Mouse (Mus musculus) CH12.LX (cell line): ENCODE results near the gene Lat2. TPM values are rescaled to one million over a fixed set of nuclear protein-coding genes. Genes with fewer than 3 reads are reported as not detected.

Experiments used
- DNase-seq: peaks from one replicate; pipeline ENCODE4 v3.0.0-alpha.2; 2013; ENCODE audit errors: extremely low read depth
- H3K27ac ChIP-seq: 2 replicates; pipeline ENCODE4 v1.5.1; 2012; ENCODE audit warnings: low read depth, mild to moderate bottlenecking, control low read depth, moderate library complexity; ENCODE audit not compliant: insufficient read depth
- H3K27me3 ChIP-seq: replicated peaks from 2 replicates; pipeline ENCODE3; 2012; ENCODE audit warnings: inconsistent platforms
- H3K36me3 ChIP-seq, 2 experiments: replicated peaks in 1 of 2; 2 replicates each; pipeline versions ENCODE3 to v1.6.1; 2012; ENCODE audit warnings: inconsistent platforms in 1 of 2, low read length in 1 of 2, mild to moderate bottlenecking in 1 of 2, mixed read lengths in 1 of 2, moderate library complexity in 1 of 2; ENCODE audit not compliant: control insufficient read depth in 1 of 2, insufficient read depth in 1 of 2
- H3K4me1 ChIP-seq, 2 experiments: 2 replicates each; pipeline ENCODE4 v1.6.1; 2012; ENCODE audit warnings: inconsistent platforms in 1 of 2, moderate library complexity in 1 of 2; ENCODE audit not compliant: insufficient read depth in 2 of 2, control insufficient read depth in 1 of 2
- H3K4me2 ChIP-seq: 2 replicates; pipeline ENCODE4 v1.6.1; 2012; ENCODE audit warnings: low read depth, mild to moderate bottlenecking, control low read depth; ENCODE audit not compliant: poor library complexity, insufficient read depth, severe bottlenecking
- H3K4me3 ChIP-seq, 3 experiments: fragments of 150-350 bp in 1 of 3; sonication (generic) in 1 of 3; replicated peaks in 1 of 3; 2 replicates each; pipeline versions ENCODE3 to v1.5.1; 2011 to 2012; ENCODE audit warnings: low read depth in 2 of 3, low read length in 2 of 3, mild to moderate bottlenecking in 2 of 3, moderate library complexity in 2 of 3, control low read depth in 1 of 3, improper control_type of control experiment in 1 of 3, inconsistent platforms in 1 of 3, mixed read lengths in 1 of 3; ENCODE audit not compliant: poor library complexity in 1 of 3
- H3K79me2 ChIP-seq: replicated peaks from 2 replicates; pipeline ENCODE4 v1.6.1; 2012; ENCODE audit warnings: mild to moderate bottlenecking, moderate library complexity; ENCODE audit not compliant: control insufficient read depth, poor library complexity, insufficient read depth, severe bottlenecking; ENCODE audit errors: extremely low read depth
- H3K9ac ChIP-seq: 2 replicates; pipeline ENCODE4 v1.6.1; 2012; ENCODE audit warnings: low read depth, mild to moderate bottlenecking, control low read depth, moderate library complexity; ENCODE audit not compliant: insufficient read depth
- H3K9me3 ChIP-seq: replicated peaks from 2 replicates; pipeline ENCODE3; 2012; ENCODE audit warnings: low read length, inconsistent platforms, mixed read lengths
- CHD1 ChIP-seq: IDR thresholded peaks from 2 replicates; pipeline ENCODE4 v1.6.1; 2012; ENCODE audit warnings: low read depth, low read length, improper control_type of control experiment, inconsistent platforms
- CTCF ChIP-seq, 2 experiments: IDR thresholded peaks in 1 of 2; conservative IDR thresholded peaks in 1 of 2; 2 replicates each; pipeline ENCODE4 v1.5.1; 2011 to 2012; ENCODE audit warnings: low read depth in 2 of 2, low read length in 2 of 2, improper control_type of control experiment in 1 of 2, inconsistent platforms in 1 of 2, mild to moderate bottlenecking in 1 of 2, moderate library complexity in 1 of 2
- E2F4 ChIP-seq: IDR thresholded peaks from 2 replicates; pipeline ENCODE4 v1.6.1; 2011; ENCODE audit warnings: low read depth, low read length, improper control_type of control experiment; ENCODE audit not compliant: insufficient replicate concordance
- ELF1 ChIP-seq: IDR thresholded peaks from 2 replicates; pipeline ENCODE4 v1.6.1; 2014; ENCODE audit warnings: low read depth, mild to moderate bottlenecking, inconsistent platforms, low read length, improper control_type of control experiment
- EP300 ChIP-seq: IDR thresholded peaks from 2 replicates; pipeline ENCODE4 v1.6.1; 2011; ENCODE audit warnings: low read length, improper control_type of control experiment
- HCFC1 ChIP-seq: IDR thresholded peaks from 2 replicates; pipeline ENCODE4 v1.6.1; 2012; ENCODE audit warnings: low read depth, mild to moderate bottlenecking, inconsistent platforms, low read length, improper control_type of control experiment
- JUND ChIP-seq: conservative IDR thresholded peaks from 2 replicates; pipeline ENCODE4 v1.6.1; 2011; ENCODE audit warnings: low read depth, low read length, improper control_type of control experiment
- MAFK ChIP-seq: IDR thresholded peaks from 2 replicates; pipeline ENCODE4 v1.6.1; 2011; ENCODE audit warnings: low read length, improper control_type of control experiment; ENCODE audit not compliant: insufficient replicate concordance
- MAZ ChIP-seq: IDR thresholded peaks from 2 replicates; pipeline ENCODE4 v1.6.1; 2012; ENCODE audit warnings: low read depth, mild to moderate bottlenecking, inconsistent platforms, low read length, improper control_type of control experiment, moderate library complexity
- MEF2A ChIP-seq: IDR thresholded peaks from 2 replicates; pipeline ENCODE4 v1.6.1; 2014; ENCODE audit warnings: low read depth, mild to moderate bottlenecking, inconsistent platforms, low read length, improper control_type of control experiment, borderline replicate concordance
- MXI1 ChIP-seq: IDR thresholded peaks from 2 replicates; pipeline ENCODE4 v1.6.1; 2011; ENCODE audit warnings: mild to moderate bottlenecking, low read depth, low read length, improper control_type of control experiment
- NELFE ChIP-seq: IDR thresholded peaks from 2 replicates; pipeline ENCODE4 v1.6.1; 2011; ENCODE audit warnings: low read depth, low read length, improper control_type of control experiment
- NRF1 ChIP-seq: IDR thresholded peaks from 2 replicates; pipeline ENCODE4 v1.6.1; 2014; ENCODE audit warnings: low read depth, mild to moderate bottlenecking, inconsistent platforms, low read length, improper control_type of control experiment, moderate library complexity
- POLR2A ChIP-seq: IDR thresholded peaks from 2 replicates; pipeline ENCODE4 v1.6.1; 2011; ENCODE audit warnings: low read depth, mild to moderate bottlenecking, improper control_type of control experiment, low read length
- RAD21 ChIP-seq: IDR thresholded peaks from 2 replicates; pipeline ENCODE4 v1.6.1; 2011; ENCODE audit warnings: low read depth, mild to moderate bottlenecking, low read length, improper control_type of control experiment, moderate library complexity
- SIN3A ChIP-seq: IDR thresholded peaks from 2 replicates; pipeline ENCODE4 v1.6.1; 2012; ENCODE audit warnings: low read length, improper control_type of control experiment, inconsistent platforms
- SMC3 ChIP-seq: IDR thresholded peaks from 2 replicates; pipeline ENCODE4 v1.6.1; 2011; ENCODE audit warnings: low read depth, low read length, improper control_type of control experiment
- TBP ChIP-seq: conservative IDR thresholded peaks from 2 replicates; pipeline ENCODE4 v1.6.1; 2011; ENCODE audit warnings: low read depth, low read length, improper control_type of control experiment
- TCF12 ChIP-seq: IDR thresholded peaks from 2 replicates; pipeline ENCODE4 v1.6.1; 2014; ENCODE audit warnings: low read depth, mild to moderate bottlenecking, inconsistent platforms, low read length, improper control_type of control experiment
- USF2 ChIP-seq: conservative IDR thresholded peaks from 2 replicates; pipeline ENCODE4 v1.6.1; 2011; ENCODE audit warnings: low read depth, low read length, improper control_type of control experiment
- dilution Hi-C: fragments of 300-500 bp; cut with MboI; formaldehyde crosslinking; loops from 2 replicates; pipeline ENCODE4 v1.14.3; 2020; ENCODE audit warnings: low sequenced_read_pairs; ENCODE audit not compliant: extremely low pct_unique_long_range_greater_than_20kb, extremely low pct_ligation_motif_present
- in situ Hi-C: fragments of 300-500 bp; cut with MboI; formaldehyde crosslinking; loops from 3 replicates; pipeline ENCODE4 v1.14.3; 2019; ENCODE audit warnings: low sequenced_read_pairs, low pct_ligation_motif_present, low pct_unique_long_range_greater_than_20kb, mixed read lengths
- polyA plus RNA-seq: library from polyadenylated mRNA; unstranded; fragments of >175 nt; gene quantifications from 2 replicates; pipeline ENCODE4 v1.2.1, GENCODE M21; 2012; ENCODE audit warnings: low read depth; ENCODE audit not compliant: insufficient read length
- total RNA-seq, 2 experiments: library from RNA; depleted of rRNA; stranded (reverse); fragments of 300-350 nt in 1 of 2; fragments of >200 nt in 1 of 2; gene quantifications; 2 replicates each; pipeline ENCODE4 v1.2.3; 2012 to 2014

The Lat2 gene
- total and polyA plus RNA-seq, 3 experiments: 89.7 to 121 (median 108) TPM

- peak; percentile 98 for DNase-seq
- Histone ChIP-seq H3K4me3 (peak overlapping the region; percentile 98 to 100 (median 100)), H3K9ac (peak overlapping the region; percentile 99), H3K4me2 (no peak overlapping the region; the same call in 1 of the 2 replicates), H3K79me2 (peaks cover 44% of the 10 kb centered on the region), H3K36me3 (peaks cover 12 to 28% of the 10 kb centered on the region in 2 experiments), H3K27ac (peak overlapping the region; percentile 69), H3K9me3 (no peaks in the 10 kb centered on the region), H3K27me3 (no peaks in the 10 kb centered on the region), H3K4me1 (peaks cover 2 to 47% of the 10 kb centered on the region in 2 experiments; a peak in 3 of 4 replicates)
- in situ Hi-C loops: loop anchor here (5.0 kb wide), 2 partner anchors 35 to 85 kb away; partner anchors contain the start of gene Lat2
- TF ChIP-seq TBP (0 out of 2 replicates have a peak, but pooled peaks have one; percentile 56), USF2 (no peak), HCFC1 (peak; percentile 85), RAD21 (peak; percentile 47), POLR2A (peak; percentile 88), MAFK (no peak), NRF1 (peak; percentile 89), CTCF (conservative IDR thresholded peaks at IDR 0.05 in 1 of 2, IDR thresholded peaks at IDR 0.05 in 1 of 2; ENCODE audit: low read depth in 2 of 2, low read length in 2 of 2) (peak in 1 of 2 experiments; percentile 80; a peak in 2 of 4 replicates), TCF12 (peak; percentile 59), JUND (no peak), MXI1 (peak; percentile 57; the same call in 1 of the 2 replicates), SIN3A (peak; percentile 91), ELF1 (peak; percentile 97), CHD1 (no peak), MAZ (peak; percentile 83), EP300 (no peak), E2F4 (peak; percentile 88; the same call in 1 of the 2 replicates), SMC3 (peak; percentile 44), NELFE (peak; percentile 73)
- dilution Hi-C loops: no loop called here
Measured at GRCm38 (mm10) chr5:134582221-134582907, 32.5 kb downstream of the Lat2 start.

- dilution Hi-C loops: no loop called here
- TF ChIP-seq MEF2A: no peak
- Histone ChIP-seq H3K27me3 (no peaks in the 10 kb centered on the region), H3K4me3 (no peak within 1 kb of the TSS), H3K79me2 (peaks cover 36% of the 10 kb centered on the region), H3K9me3 (no peaks in the 10 kb centered on the region), H3K27ac (no peak within 1 kb of the TSS), H3K36me3 (peaks cover 2 to 17% of the 10 kb centered on the region in 2 experiments), H3K9ac (0 out of 2 replicates have a peak within 1 kb of the TSS, but pooled peaks have one; percentile 22), H3K4me2 (no peak within 1 kb of the TSS), H3K4me1 (peaks cover 2 to 47% of the 10 kb centered on the region in 2 experiments; a peak in 3 of 4 replicates)
- in situ Hi-C loops: loop anchor here (5.0 kb wide), 2 partner anchors 36 to 84 kb away; partner anchors contain the start of gene Lat2
- no peak for DNase-seq
Measured at GRCm38 (mm10) chr5:134581146-134581545, 33.7 kb downstream of the Lat2 start, which contains the start of gene Rfc2. TSS of gene Rfc2 (plus strand) at chr5:134581366.
